Mouse (Mus musculus): ENCODE data around the gene Ltb4r2.

- TF ChIP-seq TAL1 (IDR thresholded peaks at IDR 0.05; ENCODE audit: low read length) = no peak
- no peak for TF ChIP-seq GATA1 (IDR thresholded peaks at IDR 0.05; ENCODE audit: low read length)
Observed at GRCm38 (mm10) chr14:55720666-55721065, 40.6 kb upstream of the Ltb4r2 start.
